Mouse (Mus musculus) frontal cortex, postnatal 25 days (tissue): ENCODE measurements around the gene Kcna3.

Experiments used
- DNase-seq, 2 experiments: peaks; one replicate each; pipeline ENCODE4 v3.0.0; 2022; ENCODE audit warnings: low spot score in 2 of 2

The Kcna3 gene

GRCm38 (mm10) chr3:107065510-107066095 lies 29.6 kb downstream of the Kcna3 start:
- no peak for DNase-seq

GRCm38 (mm10) chr3:107066165-107066850 lies 30.3 kb downstream of the Kcna3 start:
- DNase-seq, result peak in 1 of 2 experiments; percentile 1

GRCm38 (mm10) chr3:107067245-107067644 lies 31.3 kb downstream of the Kcna3 start:
- DNase-seq, result no peak

GRCm38 (mm10) chr3:107073863-107074262 lies 37.9 kb downstream of the Kcna3 start:
- DNase-seq, result no peak

- no peak for DNase-seq
Observed at GRCm38 (mm10) chr3:107075705-107076104, 39.7 kb downstream of the Kcna3 start.

GRCm38 (mm10) chr3:107076658-107077057 lies 40.7 kb downstream of the Kcna3 start:
- no peak for DNase-seq

DNA sequence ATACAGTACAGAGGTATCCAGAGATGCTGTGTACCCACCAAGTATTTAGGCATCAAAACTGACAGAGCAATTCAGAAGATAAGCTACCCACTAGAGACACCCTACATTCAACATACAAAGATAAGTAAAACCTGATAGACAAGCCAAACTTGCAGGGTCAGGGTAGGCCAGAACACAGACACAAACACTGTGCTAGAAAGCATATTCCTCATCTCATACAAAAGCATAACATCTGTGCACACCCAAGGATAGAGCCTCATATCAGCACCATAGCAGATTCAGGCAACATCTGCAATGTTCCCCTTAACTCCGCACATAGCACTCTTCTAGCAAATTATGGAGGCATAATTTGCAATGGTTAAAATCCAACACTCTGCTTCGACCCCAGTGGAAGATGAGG lies 41.1 kb downstream of the Kcna3 start:
- DNase-seq, result no peak

- no peak for DNase-seq
Observed at GRCm38 (mm10) chr3:107080803-107081202, 44.8 kb downstream of the Kcna3 start.

- DNase-seq, result no peak
Observed at GRCm38 (mm10) chr3:107081227-107081626, 45.3 kb downstream of the Kcna3 start.

- no peak for DNase-seq
Observed at GRCm38 (mm10) chr3:107084586-107084985, 48.6 kb downstream of the Kcna3 start.

DNA sequence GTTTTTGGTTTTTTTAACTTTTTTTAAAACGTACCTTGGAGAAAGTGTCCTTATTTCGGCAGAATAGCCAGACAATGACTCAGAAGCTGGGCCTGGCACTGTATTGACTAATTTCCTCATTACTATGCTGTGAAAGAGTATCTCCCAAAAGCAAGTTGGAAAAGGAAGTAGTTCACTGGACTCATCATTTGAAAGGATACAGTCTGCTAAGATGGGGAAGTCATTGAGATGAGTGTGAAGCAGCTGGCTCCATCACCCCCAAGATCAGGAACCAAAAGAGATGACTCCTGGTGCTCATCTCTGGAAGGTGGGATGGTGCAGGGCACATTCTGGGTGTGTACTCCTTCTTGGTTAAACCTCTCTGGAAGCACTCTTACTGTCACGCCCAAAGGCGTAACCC lies 51.4 kb downstream of the Kcna3 start:
- no peak for DNase-seq
